Mouse (Mus musculus) spleen, adult 2 months (tissue): ENCODE results near the gene Mfsd10. TPM values are rescaled to one million over a fixed set of nuclear protein-coding genes. Genes with fewer than 3 reads are reported as not detected.

Source experiments
- DNase-seq, 2 experiments: peaks; one replicate each; pipeline versions ENCODE4 v3.0.0 to v3.0.0-alpha.2; 2012 to 2021; ENCODE audit warnings: low spot score in 2 of 2, low read depth in 1 of 2
- H3K27ac ChIP-seq: fragments of 200-500 bp; 2 replicates; pipeline ENCODE4 v1.5.1; 2012; ENCODE audit warnings: low read length, inconsistent platforms; ENCODE audit not compliant: insufficient read depth
- H3K27me3 ChIP-seq: fragments of 200-500 bp; 2 replicates; pipeline ENCODE4 v1.6.1; 2012; ENCODE audit warnings: mild to moderate bottlenecking, moderate library complexity, low read length, inconsistent platforms; ENCODE audit not compliant: control insufficient read depth, insufficient read depth
- H3K36me3 ChIP-seq: fragments of 200-500 bp; 2 replicates; pipeline ENCODE4 v1.6.1; 2012; ENCODE audit warnings: mild to moderate bottlenecking, low read length, inconsistent platforms; ENCODE audit not compliant: control insufficient read depth, insufficient read depth
- H3K4me1 ChIP-seq: fragments of 200-500 bp; 2 replicates; pipeline ENCODE4 v1.6.1; 2011; ENCODE audit warnings: inconsistent platforms; ENCODE audit not compliant: control insufficient read depth, insufficient read depth, insufficient read length
- H3K4me3 ChIP-seq: fragments of 200-500 bp; 2 replicates; pipeline ENCODE4 v1.5.1; 2011; ENCODE audit warnings: mild to moderate bottlenecking, inconsistent platforms; ENCODE audit not compliant: insufficient read depth, insufficient read length; ENCODE audit errors: extremely low read depth
- CTCF ChIP-seq: fragments of 200-500 bp; IDR thresholded peaks from 2 replicates; pipeline ENCODE4 v1.5.1; 2011; ENCODE audit warnings: mild to moderate bottlenecking, inconsistent platforms; ENCODE audit not compliant: insufficient read depth, insufficient read length, insufficient replicate concordance; ENCODE audit errors: extremely low read depth
- POLR2A ChIP-seq: fragments of 200-500 bp; IDR thresholded peaks from 2 replicates; pipeline ENCODE4 v1.6.1; 2011; ENCODE audit warnings: low read depth, low read length, inconsistent platforms
- WGBS: fragments of 180-500 bp; shearing (Covaris S2); methylation state at CpG from one replicate; pipeline ENCODE4 v1.1.7; 2018; 5-methylcytosine and 5-hydroxymethylcytosine counted together
- polyA plus RNA-seq: library from polyadenylated mRNA; depleted of rRNA; stranded (reverse); fragments of >200 nt; gene quantifications from 2 replicates; pipeline ENCODE4 v1.2.3, GENCODE M21; 2012; rRNA removed

The Mfsd10 gene
- polyA plus RNA-seq, result 138 and 181 TPM in 2 replicates

DNA sequence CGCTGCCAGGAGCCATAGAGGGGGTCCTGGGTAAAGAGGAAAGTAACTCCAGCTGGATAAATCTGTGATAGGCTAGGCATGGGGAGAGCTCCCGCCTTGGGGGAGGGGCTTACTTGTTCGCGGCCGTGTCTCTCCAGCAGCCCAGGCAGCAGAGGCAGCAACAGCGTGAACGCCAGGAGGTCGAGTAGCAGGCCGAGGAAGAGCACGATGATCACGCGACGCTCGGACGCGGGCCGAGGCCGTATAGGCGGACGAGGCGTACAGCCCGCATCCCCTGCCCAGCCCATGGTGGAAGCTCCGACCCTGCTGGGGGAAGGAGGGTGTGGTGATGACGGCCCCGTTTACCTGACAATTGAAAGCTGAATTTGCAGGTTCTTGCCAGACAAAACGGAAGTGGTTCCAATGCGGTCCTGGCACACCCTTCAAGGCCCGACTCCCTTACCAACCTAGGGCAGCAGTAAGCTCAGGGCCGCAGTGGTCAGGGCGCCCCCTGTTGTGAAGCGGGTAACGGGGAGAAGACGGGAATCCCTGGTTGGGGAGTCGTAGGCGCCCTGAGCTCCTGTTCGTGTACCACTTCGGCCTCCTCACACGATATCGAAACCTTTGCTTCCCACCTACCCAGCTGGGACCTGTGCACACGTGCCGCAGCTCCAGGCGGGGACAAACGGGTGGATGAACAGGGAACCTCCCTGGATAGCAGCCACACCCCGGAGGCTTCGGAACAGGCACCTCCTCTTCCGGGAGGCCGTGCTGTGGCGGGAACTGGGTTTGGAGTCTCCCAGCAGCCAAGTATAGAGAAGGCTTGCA, at the start of gene Mfsd10:
TSS of gene Mfsd10 (minus strand) at position 732 of the 807 bp plus-strand sequence.
- H3K4me3 ChIP-seq, result peak within 1 kb of the TSS; percentile 61
- peak; percentile 39 to 74 for DNase-seq
- WGBS, result under 1% methylated on average over 48 of the region's 48 CpGs
- peak within 1 kb of the TSS; percentile 83 for H3K27ac ChIP-seq
- H3K27me3 ChIP-seq, result no peaks in the 10 kb centered on the region
- peaks cover 26% of the 10 kb centered on the region for H3K4me1 ChIP-seq
- TF ChIP-seq CTCF (peak; percentile 53; the same call in 1 of the 2 replicates), POLR2A (peak; percentile 23; the same call in 1 of the 2 replicates)
- peaks cover 12% of the 10 kb centered on the region for H3K36me3 ChIP-seq

- Histone ChIP-seq H3K36me3 (peaks cover 2% of the 10 kb centered on the region; the same call in 1 of the 2 replicates), H3K27ac (no peak overlapping the region), H3K4me1 (no peaks in the 10 kb centered on the region), H3K27me3 (no peaks in the 10 kb centered on the region), H3K4me3 (no peak overlapping the region)
- 87% methylated on average over 4 of the region's 4 CpGs for WGBS
- TF ChIP-seq POLR2A, result no peak
- no peak for TF ChIP-seq CTCF
- DNase-seq, result no peak
These were observed 33.3 kb upstream of the Mfsd10 start for GRCm38 (mm10) chr5:34670280-34670679.

DNA sequence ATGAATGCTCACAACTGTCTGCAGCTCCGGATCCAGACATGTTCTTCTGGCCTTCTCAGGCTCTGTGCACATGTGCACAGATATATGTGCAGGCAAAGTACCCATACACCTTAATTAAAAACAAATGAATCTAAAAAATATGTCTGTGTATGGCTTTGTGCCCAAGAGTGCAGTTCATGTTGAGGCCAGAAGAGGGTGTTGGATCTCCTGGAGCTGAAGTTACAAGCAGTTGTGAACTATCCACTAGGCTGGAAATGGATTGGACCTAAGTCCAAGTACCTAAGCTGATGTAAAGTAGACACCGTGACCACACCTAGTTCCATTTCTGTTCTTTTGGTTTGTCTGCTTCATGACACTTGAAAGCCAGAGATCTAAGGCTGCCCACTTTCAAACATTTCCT, 32.5 kb upstream of the Mfsd10 start:
- no peak overlapping the region for H3K4me3 ChIP-seq
- H3K27ac ChIP-seq, result no peak overlapping the region
- H3K27me3 ChIP-seq, result no peaks in the 10 kb centered on the region
- no peak for DNase-seq
- 84% methylated on average over 2 of the region's 2 CpGs for WGBS
- TF ChIP-seq POLR2A (no peak), CTCF (no peak)
- peaks cover 2% of the 10 kb centered on the region; the same call in 1 of the 2 replicates for H3K36me3 ChIP-seq
- H3K4me1 ChIP-seq, result no peaks in the 10 kb centered on the region

DNA sequence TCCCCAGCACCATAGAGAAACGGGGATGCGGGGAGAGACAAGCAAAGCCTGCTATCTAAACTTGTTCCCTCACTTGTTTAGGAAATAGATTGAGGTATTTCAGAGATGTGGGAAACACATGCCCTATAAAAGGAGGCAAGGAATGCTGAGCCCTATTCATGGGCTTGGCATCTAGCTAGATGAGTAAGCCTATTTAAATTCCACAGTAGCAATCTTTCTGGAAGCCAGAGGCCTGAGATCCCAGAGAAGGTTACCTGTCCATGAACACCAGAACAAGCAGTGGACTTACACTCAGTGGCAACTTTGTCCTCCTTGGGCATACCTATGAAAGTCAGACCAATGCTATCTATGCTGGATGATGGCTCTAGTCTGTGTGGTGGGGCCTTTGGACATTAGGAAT, 26.2 kb upstream of the Mfsd10 start:
- no peak overlapping the region for H3K27ac ChIP-seq
- no peak overlapping the region for H3K4me3 ChIP-seq
- no peaks in the 10 kb centered on the region; the same call in 1 of the 2 replicates for H3K36me3 ChIP-seq
- no peaks in the 10 kb centered on the region for H3K27me3 ChIP-seq
- 94% methylated on average over 2 of the region's 2 CpGs for WGBS
- TF ChIP-seq CTCF (no peak), POLR2A (no peak)
- peaks cover 2% of the 10 kb centered on the region; the same call in 1 of the 2 replicates for H3K4me1 ChIP-seq
- DNase-seq, result no peak

GRCm38 (mm10) chr5:34661909-34662308, 24.9 kb upstream of the Mfsd10 start:
- WGBS, result 87% methylated on average over 4 of the region's 4 CpGs
- no peak overlapping the region for H3K4me3 ChIP-seq
- no peaks in the 10 kb centered on the region for H3K27me3 ChIP-seq
- no peak overlapping the region for H3K27ac ChIP-seq
- H3K36me3 ChIP-seq, result no peaks in the 10 kb centered on the region; the same call in 1 of the 2 replicates
- peaks cover 2% of the 10 kb centered on the region; the same call in 1 of the 2 replicates for H3K4me1 ChIP-seq
- no peak for DNase-seq
- no peak for TF ChIP-seq POLR2A
- TF ChIP-seq CTCF, result no peak

DNA sequence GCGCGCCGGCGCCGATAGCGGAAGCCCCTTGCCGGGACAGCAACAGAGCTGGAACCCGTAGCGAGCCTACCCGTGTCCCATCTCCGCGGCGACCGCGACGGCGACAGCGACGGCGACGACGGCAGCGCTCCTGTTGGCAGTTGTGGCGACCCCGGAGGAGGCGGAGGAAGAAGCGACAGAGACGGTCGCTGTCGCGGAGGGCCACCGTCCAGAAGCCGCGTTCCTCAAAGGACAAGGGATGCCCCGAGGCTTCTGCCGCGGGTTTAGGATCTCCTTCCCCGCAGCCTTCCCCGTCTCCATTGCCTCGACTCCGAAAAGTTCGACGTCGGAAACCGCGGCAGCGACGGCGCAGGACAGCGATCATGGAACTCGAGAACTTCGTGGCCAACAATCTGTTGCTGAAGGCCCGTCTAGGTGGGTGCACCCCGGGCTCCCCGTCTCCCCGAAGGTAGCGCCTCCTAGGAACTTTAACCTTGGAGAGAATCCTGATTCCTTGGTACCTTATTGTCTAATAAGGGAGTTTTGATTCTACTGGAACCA, 23.6 kb upstream of the Mfsd10 start:
- H3K4me1 ChIP-seq, result peaks cover 2% of the 10 kb centered on the region; the same call in 1 of the 2 replicates
- peak overlapping the region; percentile 92 for H3K27ac ChIP-seq
- under 1% methylated on average over 57 of the region's 57 CpGs for WGBS
- H3K27me3 ChIP-seq, result no peaks in the 10 kb centered on the region
- peaks cover 7% of the 10 kb centered on the region for H3K36me3 ChIP-seq
- TF ChIP-seq POLR2A, result no peak
- TF ChIP-seq CTCF, result no peak
- DNase-seq, result no peak
- peak overlapping the region; percentile 80 for H3K4me3 ChIP-seq
